Mouse (Mus musculus): ENCODE data around the gene Arhgef10l. TPM values are rescaled to one million over a fixed set of nuclear protein-coding genes. Genes with fewer than 3 reads are reported as not detected.

The Arhgef10l gene
- polyA plus RNA-seq, 1 experiment = 0.12 TPM

DNA sequence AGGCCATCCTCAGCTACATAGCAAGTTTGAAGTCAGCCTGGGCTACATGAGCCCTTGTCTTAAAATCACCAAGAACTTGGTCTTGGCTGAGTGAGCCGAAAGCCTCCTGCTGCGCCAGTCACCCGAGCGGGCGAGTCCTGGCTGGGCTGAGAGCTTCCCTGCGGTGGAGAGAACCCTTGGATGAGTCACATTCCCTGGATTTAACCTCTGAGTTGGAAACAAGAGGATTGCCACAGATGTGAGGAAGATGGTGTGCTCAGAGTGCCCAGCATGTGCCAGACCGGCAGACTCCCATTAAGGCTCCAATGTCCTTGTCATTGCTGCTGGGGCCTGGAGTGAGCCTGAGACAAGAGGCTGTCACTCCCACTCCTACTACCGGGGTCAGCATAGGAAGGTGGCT is 2.0 kb upstream of the Arhgef10l start:
- no peaks in the 10 kb centered on the region for H3K4me1 ChIP-seq (ENCODE audit: control insufficient read depth)
- no peak for TF ChIP-seq GATA1 (IDR thresholded peaks at IDR 0.05; ENCODE audit: low read length)
- TF ChIP-seq TAL1 (IDR thresholded peaks at IDR 0.05; ENCODE audit: low read length) = no peak
- no peak overlapping the region for H3K4me3 ChIP-seq (replicated peaks)
- H3K36me3 ChIP-seq (ENCODE audit: control insufficient read depth) = no peaks in the 10 kb centered on the region
- peaks cover 1% of the 10 kb centered on the region for H3K27me3 ChIP-seq (ENCODE audit: control insufficient read depth)
- no peaks in the 10 kb centered on the region for H3K9me3 ChIP-seq (ENCODE audit: control insufficient read depth, low read length)

- no peak overlapping the region for H3K4me3 ChIP-seq (replicated peaks)
- no peaks in the 10 kb centered on the region for H3K4me1 ChIP-seq (ENCODE audit: control insufficient read depth)
- no peaks in the 10 kb centered on the region for H3K36me3 ChIP-seq (ENCODE audit: control insufficient read depth)
- peaks cover 17% of the 10 kb centered on the region for H3K27me3 ChIP-seq (ENCODE audit: control insufficient read depth)
- TF ChIP-seq TAL1 (IDR thresholded peaks at IDR 0.05; ENCODE audit: low read length) = no peak
- no peak for TF ChIP-seq GATA1 (IDR thresholded peaks at IDR 0.05; ENCODE audit: low read length)
- no peaks in the 10 kb centered on the region for H3K9me3 ChIP-seq (ENCODE audit: control insufficient read depth, low read length)
Observed at GRCm38 (mm10) chr4:140665053-140665452, 759 bp downstream of the Arhgef10l start.

DNA sequence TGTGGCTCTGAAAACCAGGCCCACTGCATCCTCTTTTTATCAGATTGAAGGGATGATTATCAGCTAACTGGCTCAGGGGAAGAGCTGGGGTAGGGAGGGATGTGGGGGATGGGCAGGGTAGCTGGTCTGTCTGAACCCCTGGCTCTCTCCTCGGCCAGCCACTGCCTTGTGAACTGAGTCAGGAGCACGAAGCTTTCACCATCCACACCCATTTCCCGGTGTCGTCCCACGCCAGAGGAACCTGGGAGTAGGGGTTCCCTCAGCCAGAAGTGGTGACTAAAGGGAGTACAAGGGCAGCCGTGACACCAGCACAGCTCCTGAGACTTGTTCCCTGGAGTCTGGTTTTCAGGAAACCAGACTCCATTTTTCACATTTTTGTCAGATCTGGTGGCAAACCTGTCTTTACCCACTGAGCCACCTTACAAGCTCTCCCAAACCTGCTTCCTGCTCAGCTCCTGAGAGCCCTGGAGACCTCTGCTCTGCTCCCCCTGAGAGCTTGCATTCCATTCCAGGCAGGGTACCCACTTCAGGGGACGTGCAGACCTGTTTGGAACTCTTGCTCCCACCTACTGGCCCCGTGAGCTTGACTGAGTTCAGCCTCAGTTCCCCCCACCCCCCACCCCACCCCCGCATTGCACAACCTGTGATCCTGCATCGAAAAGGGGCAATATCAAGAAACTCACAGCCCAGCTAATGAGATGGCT is 2.8 kb downstream of the Arhgef10l start:
- Histone ChIP-seq H3K4me1 (ENCODE audit: control insufficient read depth) (no peaks in the 10 kb centered on the region), H3K27me3 (ENCODE audit: control insufficient read depth) (peaks cover 17% of the 10 kb centered on the region), H3K36me3 (ENCODE audit: control insufficient read depth) (no peaks in the 10 kb centered on the region), H3K4me3 (replicated peaks) (no peak overlapping the region), H3K9me3 (ENCODE audit: control insufficient read depth, low read length) (no peaks in the 10 kb centered on the region)
- no peak for TF ChIP-seq TAL1 (IDR thresholded peaks at IDR 0.05; ENCODE audit: low read length)
- TF ChIP-seq GATA1 (IDR thresholded peaks at IDR 0.05; ENCODE audit: low read length) = no peak

- Histone ChIP-seq H3K36me3 (ENCODE audit: control insufficient read depth) (no peaks in the 10 kb centered on the region), H3K4me3 (replicated peaks) (no peak overlapping the region), H3K27me3 (ENCODE audit: control insufficient read depth) (peaks cover 17% of the 10 kb centered on the region), H3K9me3 (ENCODE audit: control insufficient read depth, low read length) (no peaks in the 10 kb centered on the region), H3K4me1 (ENCODE audit: control insufficient read depth) (no peaks in the 10 kb centered on the region)
- TF ChIP-seq GATA1 (IDR thresholded peaks at IDR 0.05; ENCODE audit: low read length) = no peak
- no peak for TF ChIP-seq TAL1 (IDR thresholded peaks at IDR 0.05; ENCODE audit: low read length)
Observed at GRCm38 (mm10) chr4:140662453-140662852, 3.4 kb downstream of the Arhgef10l start.

DNA sequence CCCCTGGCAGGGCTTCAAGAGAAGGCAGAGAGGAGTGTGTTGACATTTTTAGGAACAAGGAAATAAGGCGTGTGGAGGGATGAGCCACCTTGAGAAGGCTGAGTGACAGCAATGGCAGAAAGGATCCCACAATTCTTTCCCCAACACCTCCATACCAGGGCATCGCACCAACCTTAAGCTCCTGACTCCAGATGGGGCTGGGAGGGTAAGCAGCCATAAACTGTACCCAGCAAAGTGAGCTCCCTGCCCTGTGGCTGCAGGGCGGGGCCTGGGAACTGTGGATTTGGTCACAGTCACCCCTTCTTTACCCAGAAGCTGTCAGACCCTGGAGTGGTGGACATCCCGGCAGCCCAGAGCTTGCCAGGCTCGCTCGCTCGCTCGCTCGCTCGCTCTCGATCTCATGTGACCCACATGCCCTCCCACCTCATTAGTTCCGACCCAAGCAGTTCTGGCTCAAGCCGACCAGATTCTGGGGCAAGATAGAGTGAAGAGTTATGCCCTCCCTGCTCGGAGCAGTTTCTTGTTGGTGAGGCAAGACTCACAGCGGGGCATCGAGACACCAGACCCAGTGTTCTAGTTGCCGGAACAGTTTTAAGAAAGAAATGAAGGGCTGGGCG is 4.3 kb downstream of the Arhgef10l start:
- peaks cover 17% of the 10 kb centered on the region for H3K27me3 ChIP-seq (ENCODE audit: control insufficient read depth)
- H3K4me3 ChIP-seq (replicated peaks) = no peak overlapping the region
- no peak for TF ChIP-seq GATA1 (IDR thresholded peaks at IDR 0.05; ENCODE audit: low read length)
- TF ChIP-seq TAL1 (IDR thresholded peaks at IDR 0.05; ENCODE audit: low read length) = no peak
- no peaks in the 10 kb centered on the region for H3K4me1 ChIP-seq (ENCODE audit: control insufficient read depth)
- no peaks in the 10 kb centered on the region for H3K36me3 ChIP-seq (ENCODE audit: control insufficient read depth)
- H3K9me3 ChIP-seq (ENCODE audit: control insufficient read depth, low read length) = no peaks in the 10 kb centered on the region

DNA sequence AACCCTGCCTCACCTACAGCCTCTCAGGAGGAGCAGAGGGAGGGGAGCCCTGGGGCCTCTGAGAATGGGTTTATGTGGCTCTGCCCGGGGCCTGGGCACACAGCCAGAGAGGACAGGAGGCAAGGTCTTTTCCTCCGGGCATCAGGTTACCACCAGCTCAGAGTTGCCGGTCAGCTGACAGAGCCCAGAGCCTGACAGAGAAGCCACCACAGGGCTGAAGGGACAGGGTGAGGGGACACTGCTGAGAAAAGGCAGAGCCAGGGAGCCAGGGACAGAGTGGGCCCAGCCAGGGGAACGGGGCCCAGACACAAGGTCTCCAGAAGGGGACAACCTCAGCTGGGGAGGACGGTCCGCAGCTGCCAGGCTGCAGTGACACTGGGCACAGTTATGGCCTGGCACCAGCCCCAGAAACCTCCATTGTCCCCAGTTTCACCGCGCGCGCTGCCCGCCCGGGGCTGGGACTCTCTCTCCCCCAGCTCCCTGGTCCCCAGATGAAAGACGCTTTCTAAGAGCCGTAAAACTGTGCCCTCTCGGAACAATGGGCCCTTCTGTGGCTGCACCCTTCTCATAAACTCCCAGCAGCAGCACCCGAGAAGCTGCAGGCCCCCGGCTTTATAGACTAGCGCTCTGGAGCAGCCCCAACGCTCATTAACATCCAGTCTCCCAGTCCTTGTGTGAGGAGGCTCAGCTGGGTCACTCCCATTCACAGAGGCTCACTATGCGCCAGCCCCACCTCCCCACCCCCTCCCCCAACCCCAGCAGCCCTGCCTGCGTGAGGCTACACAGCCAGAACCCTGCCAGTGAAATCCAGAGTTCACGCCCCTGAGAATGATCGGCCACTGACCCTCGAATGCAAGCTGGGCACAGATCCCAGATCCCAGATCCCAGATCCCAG is 7.9 kb downstream of the Arhgef10l start:
- no peaks in the 10 kb centered on the region for H3K36me3 ChIP-seq (ENCODE audit: control insufficient read depth)
- H3K4me1 ChIP-seq (ENCODE audit: control insufficient read depth) = no peaks in the 10 kb centered on the region
- no peak overlapping the region for H3K4me3 ChIP-seq (replicated peaks)
- no peak for TF ChIP-seq GATA1 (IDR thresholded peaks at IDR 0.05; ENCODE audit: low read length)
- H3K9me3 ChIP-seq (ENCODE audit: control insufficient read depth, low read length) = no peaks in the 10 kb centered on the region
- H3K27me3 ChIP-seq (ENCODE audit: control insufficient read depth) = peaks cover 27% of the 10 kb centered on the region

DNA sequence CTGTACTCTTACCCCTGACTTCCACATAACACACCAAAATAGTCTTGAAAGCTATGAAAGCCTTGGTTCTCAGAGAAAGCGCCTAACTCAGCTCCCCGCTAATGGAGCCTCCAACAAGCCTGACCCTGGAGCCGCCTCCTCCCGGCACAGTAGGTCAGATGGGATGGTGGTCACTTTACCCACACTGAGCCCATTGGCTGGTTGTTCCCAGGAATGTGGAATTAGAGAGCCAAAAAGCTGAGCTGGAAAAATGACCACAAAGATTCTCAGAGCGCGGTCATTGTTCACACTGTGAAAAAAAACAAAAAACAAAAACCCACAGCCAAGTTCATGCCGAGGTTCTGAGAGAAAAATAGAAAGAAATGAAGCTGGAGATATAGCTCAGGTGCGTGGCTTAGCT is 9.3 kb downstream of the Arhgef10l start:
- Histone ChIP-seq H3K36me3 (ENCODE audit: control insufficient read depth) (no peaks in the 10 kb centered on the region), H3K27me3 (ENCODE audit: control insufficient read depth) (peaks cover 13% of the 10 kb centered on the region), H3K9me3 (ENCODE audit: control insufficient read depth, low read length) (no peaks in the 10 kb centered on the region), H3K4me1 (ENCODE audit: control insufficient read depth) (no peaks in the 10 kb centered on the region), H3K4me3 (replicated peaks) (no peak overlapping the region)
- TF ChIP-seq TAL1 (IDR thresholded peaks at IDR 0.05; ENCODE audit: low read length) (no peak), GATA1 (IDR thresholded peaks at IDR 0.05; ENCODE audit: low read length) (no peak)

GRCm38 (mm10) chr4:140654798-140655197 is 11.0 kb downstream of the Arhgef10l start:
- Histone ChIP-seq H3K4me3 (replicated peaks) (no peak overlapping the region), H3K36me3 (ENCODE audit: control insufficient read depth) (no peaks in the 10 kb centered on the region), H3K9me3 (ENCODE audit: control insufficient read depth, low read length) (no peaks in the 10 kb centered on the region), H3K4me1 (ENCODE audit: control insufficient read depth) (no peaks in the 10 kb centered on the region), H3K27me3 (ENCODE audit: control insufficient read depth) (peaks cover 16% of the 10 kb centered on the region)
- no peak for TF ChIP-seq GATA1 (IDR thresholded peaks at IDR 0.05; ENCODE audit: low read length)
- TF ChIP-seq TAL1 (IDR thresholded peaks at IDR 0.05; ENCODE audit: low read length) = no peak

Measured in erythroblast, embryonic 14.5 days (primary cell).